Mouse (Mus musculus) T-helper 17 cell (primary cell): Measurements from ENCODE around the gene F830045P16Rik.
"Not testable (repeated sequence)": the region's sequence is repeated elsewhere in the genome, so short reads cannot be mapped to it uniquely, and the experiment has no call there.

Experiments
- in situ Hi-C, 2 experiments: fragments of 300-600 bp; cut with MboI, MseI; formaldehyde crosslinking; loops; 1 replicate in 1 of 2; 2 replicates in 1 of 2; pipeline ENCODE4 v1.15.1; 2025; ENCODE audit warnings: high pct_unique_total_duplicates in 2 of 2

The F830045P16Rik gene

GRCm38 (mm10) chr2:129489496-129490285 is 46.7 kb downstream of the F830045P16Rik start:
- in situ Hi-C loops, result no loop called here

GRCm38 (mm10) chr2:129483150-129483549 is 53.3 kb downstream of the F830045P16Rik start:
- in situ Hi-C loops, result no loop called here

- in situ Hi-C loops, result no loop called here
Measured at GRCm38 (mm10) chr2:129471905-129472304, 64.5 kb downstream of the F830045P16Rik start.

- in situ Hi-C loops, result no loop called here
Measured at GRCm38 (mm10) chr2:129470839-129471238, 65.6 kb downstream of the F830045P16Rik start.

GRCm38 (mm10) chr2:129438772-129439171 is 97.6 kb downstream of the F830045P16Rik start:
- in situ Hi-C loops, result not testable (repeated sequence)

GRCm38 (mm10) chr2:129435154-129435553 is 101.2 kb downstream of the F830045P16Rik start:
- in situ Hi-C loops, result no loop called here

- in situ Hi-C loops, result no loop called here
Measured at GRCm38 (mm10) chr2:129423741-129424140, 112.7 kb downstream of the F830045P16Rik start.

- in situ Hi-C loops, result no loop called here
Measured at GRCm38 (mm10) chr2:129420897-129421561, 115.4 kb downstream of the F830045P16Rik start.

- in situ Hi-C loops, result no loop called here
Measured at GRCm38 (mm10) chr2:129419361-129419880, 117.0 kb downstream of the F830045P16Rik start.

- in situ Hi-C loops, result no loop called here
Measured at GRCm38 (mm10) chr2:129414593-129414992, 121.8 kb downstream of the F830045P16Rik start.

- in situ Hi-C loops, result no loop called here
Measured at GRCm38 (mm10) chr2:129413488-129413887, 122.9 kb downstream of the F830045P16Rik start.

GRCm38 (mm10) chr2:129411651-129412050 is 124.8 kb downstream of the F830045P16Rik start:
- in situ Hi-C loops, result no loop called here

GRCm38 (mm10) chr2:129410344-129410743 is 126.1 kb downstream of the F830045P16Rik start:
- in situ Hi-C loops, result no loop called here

- in situ Hi-C loops, result no loop called here
Measured at GRCm38 (mm10) chr2:129408476-129408875, 127.9 kb downstream of the F830045P16Rik start.
